Mouse (Mus musculus): ENCODE data around the gene Setd5. TPM values are rescaled to one million over a fixed set of nuclear protein-coding genes. Genes with fewer than 3 reads are reported as not detected.

Gene Setd5
- polyA plus RNA-seq, 1 experiment from 2014 or later: 63.1 TPM

- no peaks in the 10 kb centered on the region for H3K36me3 ChIP-seq (ENCODE audit: control insufficient read depth, insufficient read depth, low read length)
- H3K9me3 ChIP-seq (ENCODE audit: control insufficient read depth, low read length): no peaks in the 10 kb centered on the region
- H3K4me3 ChIP-seq (ENCODE audit: low read depth, low read length): no peak overlapping the region
- H3K27me3 ChIP-seq (ENCODE audit: control insufficient read depth, insufficient read depth, low read length): no peaks in the 10 kb centered on the region
- no peaks in the 10 kb centered on the region; the same call in 1 of the 2 replicates for H3K4me1 ChIP-seq (ENCODE audit: control insufficient read depth, insufficient read depth, low read length)
- peak; percentile 82; the same call in 1 of the 2 replicates for ATAC-seq (ENCODE audit: low read depth)
- peak overlapping the region; percentile 59 for H3K27ac ChIP-seq (ENCODE audit: low read depth, low read length)
- H3K4me2 ChIP-seq (ENCODE audit: low read depth, low read length): no peak overlapping the region
- WGBS: 40% methylated on average over 5 of the region's 5 CpGs
- H3K9ac ChIP-seq (replicated peaks; ENCODE audit: low read depth, low read length): no peak overlapping the region
These were observed 22.6 kb downstream of the Setd5 start for GRCm38 (mm10) chr6:113099640-113100289.

GRCm38 (mm10) chr6:113102541-113102940 lies 25.4 kb downstream of the Setd5 start:
- no peak for ATAC-seq (ENCODE audit: low read depth)
- H3K27ac ChIP-seq (ENCODE audit: low read depth, low read length): no peak overlapping the region
- H3K4me2 ChIP-seq (ENCODE audit: low read depth, low read length): no peak overlapping the region
- H3K9me3 ChIP-seq (ENCODE audit: control insufficient read depth, low read length): no peaks in the 10 kb centered on the region
- no peaks in the 10 kb centered on the region for H3K27me3 ChIP-seq (ENCODE audit: control insufficient read depth, insufficient read depth, low read length)
- no peaks in the 10 kb centered on the region; the same call in 1 of the 2 replicates for H3K4me1 ChIP-seq (ENCODE audit: control insufficient read depth, insufficient read depth, low read length)
- no peak overlapping the region for H3K9ac ChIP-seq (replicated peaks; ENCODE audit: low read depth, low read length)
- H3K4me3 ChIP-seq (ENCODE audit: low read depth, low read length): no peak overlapping the region
- H3K36me3 ChIP-seq (ENCODE audit: control insufficient read depth, insufficient read depth, low read length): no peaks in the 10 kb centered on the region
- WGBS: 81% methylated on average over 4 of the region's 4 CpGs

- H3K27me3 ChIP-seq (ENCODE audit: control insufficient read depth, insufficient read depth, low read length): no peaks in the 10 kb centered on the region
- no peak overlapping the region for H3K4me2 ChIP-seq (ENCODE audit: low read depth, low read length)
- H3K4me3 ChIP-seq (ENCODE audit: low read depth, low read length): no peak overlapping the region
- no peak overlapping the region for H3K27ac ChIP-seq (ENCODE audit: low read depth, low read length)
- ATAC-seq (ENCODE audit: low read depth): no peak
- no peaks in the 10 kb centered on the region for H3K36me3 ChIP-seq (ENCODE audit: control insufficient read depth, insufficient read depth, low read length)
- no peaks in the 10 kb centered on the region; the same call in 1 of the 2 replicates for H3K4me1 ChIP-seq (ENCODE audit: control insufficient read depth, insufficient read depth, low read length)
- H3K9ac ChIP-seq (replicated peaks; ENCODE audit: low read depth, low read length): no peak overlapping the region
- H3K9me3 ChIP-seq (ENCODE audit: control insufficient read depth, low read length): no peaks in the 10 kb centered on the region
These were observed 26.6 kb downstream of the Setd5 start for GRCm38 (mm10) chr6:113103765-113104164.

- Histone ChIP-seq H3K27me3 (ENCODE audit: control insufficient read depth, insufficient read depth, low read length) (no peaks in the 10 kb centered on the region), H3K4me3 (ENCODE audit: low read depth, low read length) (no peak overlapping the region), H3K4me1 (ENCODE audit: control insufficient read depth, insufficient read depth, low read length) (no peaks in the 10 kb centered on the region), H3K9me3 (ENCODE audit: control insufficient read depth, low read length) (no peaks in the 10 kb centered on the region), H3K9ac (replicated peaks; ENCODE audit: low read depth, low read length) (no peak overlapping the region), H3K36me3 (ENCODE audit: control insufficient read depth, insufficient read depth, low read length) (peaks cover 26% of the 10 kb centered on the region), H3K27ac (ENCODE audit: low read depth, low read length) (no peak overlapping the region), H3K4me2 (ENCODE audit: low read depth, low read length) (no peak overlapping the region)
- no peak for ATAC-seq (ENCODE audit: low read depth)
- 96% methylated on average over 3 of the region's 3 CpGs for WGBS
These were observed 32.2 kb downstream of the Setd5 start for GRCm38 (mm10) chr6:113109378-113109777.

GRCm38 (mm10) chr6:113109956-113110355 lies 32.8 kb downstream of the Setd5 start:
- 82% methylated on average over 7 of the region's 7 CpGs for whole genome bisulfite sequencing
- H3K4me2 ChIP-seq (ENCODE audit: low read depth, low read length): no peak overlapping the region
- no peaks in the 10 kb centered on the region for H3K27me3 ChIP-seq (ENCODE audit: control insufficient read depth, insufficient read depth, low read length)
- H3K36me3 ChIP-seq (ENCODE audit: control insufficient read depth, insufficient read depth, low read length): peaks cover 31% of the 10 kb centered on the region
- no peak for ATAC-seq (ENCODE audit: low read depth)
- no peaks in the 10 kb centered on the region for H3K4me1 ChIP-seq (ENCODE audit: control insufficient read depth, insufficient read depth, low read length)
- no peak overlapping the region for H3K9ac ChIP-seq (replicated peaks; ENCODE audit: low read depth, low read length)
- no peak overlapping the region for H3K4me3 ChIP-seq (ENCODE audit: low read depth, low read length)
- H3K9me3 ChIP-seq (ENCODE audit: control insufficient read depth, low read length): no peaks in the 10 kb centered on the region
- no peak overlapping the region for H3K27ac ChIP-seq (ENCODE audit: low read depth, low read length)

- Histone ChIP-seq H3K9ac (replicated peaks; ENCODE audit: low read depth, low read length) (no peak overlapping the region), H3K36me3 (ENCODE audit: control insufficient read depth, insufficient read depth, low read length) (peaks cover 58% of the 10 kb centered on the region), H3K9me3 (ENCODE audit: control insufficient read depth, low read length) (no peaks in the 10 kb centered on the region), H3K4me3 (ENCODE audit: low read depth, low read length) (no peak overlapping the region), H3K4me1 (ENCODE audit: control insufficient read depth, insufficient read depth, low read length) (no peaks in the 10 kb centered on the region), H3K27ac (ENCODE audit: low read depth, low read length) (no peak overlapping the region), H3K4me2 (ENCODE audit: low read depth, low read length) (no peak overlapping the region), H3K27me3 (ENCODE audit: control insufficient read depth, insufficient read depth, low read length) (no peaks in the 10 kb centered on the region)
- ATAC-seq (ENCODE audit: low read depth): no peak
- WGBS: 97% methylated on average over 10 of the region's 10 CpGs
These were observed 43.6 kb downstream of the Setd5 start for GRCm38 (mm10) chr6:113120806-113121205.

- Histone ChIP-seq H3K4me2 (ENCODE audit: low read depth, low read length) (no peak overlapping the region), H3K9me3 (ENCODE audit: control insufficient read depth, low read length) (no peaks in the 10 kb centered on the region), H3K4me3 (ENCODE audit: low read depth, low read length) (no peak overlapping the region), H3K4me1 (ENCODE audit: control insufficient read depth, insufficient read depth, low read length) (no peaks in the 10 kb centered on the region), H3K27ac (ENCODE audit: low read depth, low read length) (no peak overlapping the region), H3K27me3 (ENCODE audit: control insufficient read depth, insufficient read depth, low read length) (no peaks in the 10 kb centered on the region), H3K9ac (replicated peaks; ENCODE audit: low read depth, low read length) (no peak overlapping the region), H3K36me3 (ENCODE audit: control insufficient read depth, insufficient read depth, low read length) (peaks cover 38% of the 10 kb centered on the region)
- WGBS: 93% methylated on average over 2 of the region's 2 CpGs
- ATAC-seq (ENCODE audit: low read depth): no peak
These were observed 56.2 kb downstream of the Setd5 start for GRCm38 (mm10) chr6:113133360-113133759.

- H3K4me2 ChIP-seq (ENCODE audit: low read depth, low read length): no peak overlapping the region
- H3K4me1 ChIP-seq (ENCODE audit: control insufficient read depth, insufficient read depth, low read length): no peaks in the 10 kb centered on the region
- H3K27me3 ChIP-seq (ENCODE audit: control insufficient read depth, insufficient read depth, low read length): no peaks in the 10 kb centered on the region
- H3K9me3 ChIP-seq (ENCODE audit: control insufficient read depth, low read length): no peaks in the 10 kb centered on the region
- ATAC-seq (ENCODE audit: low read depth): no peak
- no peak overlapping the region for H3K4me3 ChIP-seq (ENCODE audit: low read depth, low read length)
- H3K36me3 ChIP-seq (ENCODE audit: control insufficient read depth, insufficient read depth, low read length): peaks cover 47% of the 10 kb centered on the region
- no peak overlapping the region for H3K9ac ChIP-seq (replicated peaks; ENCODE audit: low read depth, low read length)
- no peak overlapping the region for H3K27ac ChIP-seq (ENCODE audit: low read depth, low read length)
- WGBS: 91% methylated on average over 1 of the region's 1 CpGs
These were observed 64.4 kb downstream of the Setd5 start for GRCm38 (mm10) chr6:113141389-113142094.

GRCm38 (mm10) chr6:113144764-113145163 lies 67.6 kb downstream of the Setd5 start:
- peaks cover 45% of the 10 kb centered on the region for H3K36me3 ChIP-seq (ENCODE audit: control insufficient read depth, insufficient read depth, low read length)
- 98% methylated on average over 1 of the region's 1 CpGs for WGBS

More at GRCm38 (mm10) chr6:113144764-113145163, 67.6 kb downstream of the Setd5 start:
- no peaks in the 10 kb centered on the region for H3K9me3 ChIP-seq (ENCODE audit: control insufficient read depth, low read length)
- H3K9ac ChIP-seq (replicated peaks; ENCODE audit: low read depth, low read length): no peak overlapping the region
- H3K4me2 ChIP-seq (ENCODE audit: low read depth, low read length): no peak overlapping the region
- H3K4me1 ChIP-seq (ENCODE audit: control insufficient read depth, insufficient read depth, low read length): no peaks in the 10 kb centered on the region
- ATAC-seq (ENCODE audit: low read depth): no peak
- no peak overlapping the region for H3K27ac ChIP-seq (ENCODE audit: low read depth, low read length)
- H3K27me3 ChIP-seq (ENCODE audit: control insufficient read depth, insufficient read depth, low read length): no peaks in the 10 kb centered on the region
- H3K4me3 ChIP-seq (ENCODE audit: low read depth, low read length): no peak overlapping the region
